Mouse (Mus musculus): ENCODE results near the gene Mks1. TPM values are rescaled to one million over a fixed set of nuclear protein-coding genes. Genes with fewer than 3 reads are reported as not detected.
A peak's percentile ranks its signal among the peaks of the same experiment; 100 is the strongest.
"Not testable (repeated sequence)": the region's sequence is repeated elsewhere in the genome, so short reads cannot be mapped to it uniquely, and the experiment has no call there.

The Mks1 gene
- 1 to 10 TPM; 5.6 to 5.7 TPM for total RNA-seq (2021)

GRCm38 (mm10) chr11:87852690-87853596 is at the start of gene Mks1:
Gene Mks1 (plus strand): TSS chr11:87853215.
- peak; percentile 92 for DNase-seq

- DNase-seq, result peak; percentile 25
These were observed 47.6 kb upstream of the Mks1 start for GRCm38 (mm10) chr11:87805448-87805847.

- no peak for DNase-seq
These were observed 45.6 kb upstream of the Mks1 start for GRCm38 (mm10) chr11:87807433-87807832.

GRCm38 (mm10) chr11:87808236-87808635 is 44.8 kb upstream of the Mks1 start:
- DNase-seq, result no peak

DNA sequence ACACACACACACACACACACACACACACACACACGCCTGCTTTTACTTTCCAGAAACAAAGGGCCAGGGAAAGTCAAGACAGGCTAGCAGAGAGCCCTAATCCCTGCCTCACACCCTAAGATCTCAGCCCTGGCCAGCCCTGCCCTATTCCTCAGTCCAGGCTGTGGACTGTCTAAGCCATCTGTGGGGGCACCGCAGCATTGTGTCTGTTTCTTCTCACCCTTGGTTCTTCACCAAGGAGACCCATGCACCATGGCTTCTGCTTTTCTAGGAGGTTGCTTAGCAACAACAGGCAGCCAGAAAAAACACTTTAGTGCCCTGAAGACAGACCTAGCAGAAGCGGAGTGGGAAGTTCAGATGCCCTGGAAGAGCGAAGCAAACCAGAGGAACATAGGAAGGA is 41.6 kb upstream of the Mks1 start:
- DNase-seq, result no peak

GRCm38 (mm10) chr11:87814831-87815230 is 38.2 kb upstream of the Mks1 start:
- DNase-seq, result no peak

DNA sequence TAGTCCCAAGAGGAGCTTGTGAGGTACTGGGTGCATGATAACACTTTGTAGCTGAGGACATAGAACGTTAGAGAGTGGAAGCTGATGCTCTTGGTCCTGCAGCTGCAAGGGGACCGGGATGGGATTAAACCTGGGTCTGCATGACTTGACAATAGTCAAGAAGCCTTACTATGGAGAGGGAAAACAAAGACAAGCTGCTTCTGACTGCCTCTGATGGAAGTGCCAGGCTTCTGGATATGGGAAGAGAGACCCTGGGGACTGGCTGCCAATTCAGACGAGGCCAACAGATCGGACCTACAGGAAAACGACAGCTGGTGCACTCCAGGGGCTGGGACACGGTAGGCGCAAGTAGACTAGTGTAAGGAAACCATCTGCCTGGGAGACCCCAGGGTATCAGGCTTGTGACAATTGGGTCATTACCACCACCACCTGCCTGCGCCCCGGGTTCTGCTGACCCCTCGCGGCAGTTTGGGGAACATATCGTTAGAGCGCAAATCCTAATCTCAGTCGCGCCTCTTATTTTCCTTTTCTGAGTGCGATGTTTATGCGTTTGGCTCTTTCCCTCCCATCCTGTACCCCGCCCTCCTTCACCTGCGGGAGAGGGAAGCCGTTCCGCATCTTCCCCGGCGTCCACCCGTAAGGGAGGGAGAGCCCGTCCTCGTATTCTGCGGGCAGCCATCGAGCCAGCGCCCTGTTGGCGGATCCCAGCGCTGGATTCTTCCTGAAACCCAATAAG is 36.1 kb upstream of the Mks1 start:
- DNase-seq, result peak; percentile 50

DNA sequence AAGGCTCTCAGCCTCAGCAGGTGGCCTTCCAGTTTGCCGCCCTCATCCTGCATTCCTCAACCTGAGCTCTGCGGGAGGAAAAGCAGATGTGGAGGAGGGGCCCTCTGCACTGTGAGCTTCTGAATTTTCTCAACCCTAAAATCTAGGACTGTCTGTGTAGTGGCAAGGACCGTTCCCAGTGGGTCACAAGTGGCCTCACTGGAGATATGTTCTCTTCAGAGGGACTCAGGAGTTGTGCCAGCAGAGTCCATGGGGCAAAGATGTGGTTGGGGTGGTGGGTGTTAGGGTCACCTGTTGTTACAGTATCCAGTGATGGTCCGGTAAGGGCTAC is 35.6 kb upstream of the Mks1 start:
- no peak for DNase-seq

DNA sequence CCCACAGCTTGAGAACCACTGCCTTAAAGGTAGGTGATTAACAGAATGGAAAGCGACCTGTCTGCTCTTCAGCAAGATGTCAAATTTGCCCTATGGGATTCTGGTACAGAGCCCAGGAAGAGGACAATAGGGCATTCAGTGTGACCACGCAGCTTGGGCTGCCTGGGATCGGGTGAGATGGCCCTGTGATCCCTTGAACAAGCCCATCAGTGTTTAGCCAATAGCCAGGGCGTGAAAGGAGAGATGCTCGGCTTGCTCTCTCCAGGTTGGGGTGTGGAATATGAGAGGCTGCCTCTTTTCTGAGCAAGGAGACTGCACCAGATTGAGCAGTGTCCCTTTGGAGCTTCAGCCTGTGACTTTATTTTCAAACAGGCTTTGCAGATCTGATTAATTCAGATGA is 31.5 kb upstream of the Mks1 start:
- DNase-seq, result no peak

DNA sequence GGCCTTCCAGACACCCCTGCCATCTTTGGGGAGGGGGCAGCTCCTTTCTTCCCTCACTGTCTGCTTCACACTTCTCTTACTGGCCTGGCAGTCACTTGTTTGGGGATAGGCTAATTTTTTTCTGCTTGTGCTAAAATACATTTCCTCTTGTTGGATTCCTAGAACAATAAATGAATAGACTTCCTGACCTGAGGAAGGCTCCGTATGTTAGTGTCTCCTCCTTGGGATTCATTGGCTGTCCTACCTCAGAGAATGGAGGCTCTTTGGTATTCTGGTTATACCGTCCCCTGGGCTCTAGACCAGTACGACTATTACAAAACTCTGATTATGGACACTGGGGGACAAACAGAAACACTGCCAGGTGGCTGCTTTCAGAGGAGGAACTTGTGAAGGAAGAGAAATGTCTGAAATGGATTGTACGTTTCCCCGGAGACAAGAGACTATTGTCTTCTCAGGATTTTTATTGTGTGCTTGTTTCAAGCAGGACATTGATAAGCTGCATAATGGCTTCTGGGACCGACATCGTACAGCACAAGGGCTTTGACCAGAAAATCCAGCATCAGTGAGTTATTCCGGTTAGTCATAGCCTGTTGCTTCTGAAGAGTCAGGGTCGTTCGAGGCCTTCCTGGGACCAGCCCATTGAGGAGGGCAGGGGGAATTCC is 24.6 kb upstream of the Mks1 start, which contains the start of gene Lpo:
Gene Lpo (minus strand): TSS at position 51 of the 662 bp plus-strand sequence.
- DNase-seq, result no peak

DNA sequence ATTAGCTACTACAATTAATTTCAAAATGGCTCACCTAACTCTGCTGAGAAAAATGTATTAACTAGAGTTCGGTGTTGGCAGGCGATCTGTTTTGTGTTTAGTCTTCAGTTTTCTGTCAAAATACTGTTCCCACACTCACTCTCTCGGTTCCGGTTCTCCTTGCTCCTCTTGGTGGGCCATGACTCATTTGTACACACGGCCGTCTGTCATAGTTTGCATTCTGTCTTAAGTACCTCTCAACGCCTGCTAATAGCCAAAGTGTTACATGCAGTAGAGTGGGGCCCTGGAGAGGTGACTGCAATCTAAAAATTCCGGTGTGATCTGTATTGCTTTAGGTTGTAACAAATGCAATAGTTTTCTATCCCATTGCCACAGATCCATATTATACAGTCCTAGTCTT is 12.3 kb upstream of the Mks1 start:
- DNase-seq, result peak; percentile 17

GRCm38 (mm10) chr11:87841436-87841835 is 11.6 kb upstream of the Mks1 start:
- no peak for DNase-seq

GRCm38 (mm10) chr11:87846968-87847600 is 5.9 kb upstream of the Mks1 start:
- no peak for DNase-seq

- DNase-seq, result no peak
These were observed 5.1 kb upstream of the Mks1 start for GRCm38 (mm10) chr11:87847884-87848283.

DNA sequence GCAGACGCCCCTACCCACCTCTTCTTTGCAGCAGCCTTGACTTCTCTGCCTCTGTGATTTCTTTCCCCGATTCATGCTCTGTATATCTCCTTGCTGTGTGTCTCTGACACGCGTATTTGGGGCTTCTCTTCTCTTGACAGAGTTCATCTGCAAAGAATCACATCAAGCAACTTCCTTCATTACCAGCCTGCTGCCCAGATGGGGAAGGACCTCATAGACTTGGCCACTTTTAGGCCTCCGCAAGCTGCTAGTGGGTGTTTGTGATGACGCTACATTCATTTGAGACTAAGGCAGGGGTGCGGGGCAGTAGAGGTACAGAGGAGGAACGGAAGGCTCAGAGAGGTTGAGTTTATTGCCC is 561 bp downstream of the Mks1 start:
- DNase-seq, result no peak

DNA sequence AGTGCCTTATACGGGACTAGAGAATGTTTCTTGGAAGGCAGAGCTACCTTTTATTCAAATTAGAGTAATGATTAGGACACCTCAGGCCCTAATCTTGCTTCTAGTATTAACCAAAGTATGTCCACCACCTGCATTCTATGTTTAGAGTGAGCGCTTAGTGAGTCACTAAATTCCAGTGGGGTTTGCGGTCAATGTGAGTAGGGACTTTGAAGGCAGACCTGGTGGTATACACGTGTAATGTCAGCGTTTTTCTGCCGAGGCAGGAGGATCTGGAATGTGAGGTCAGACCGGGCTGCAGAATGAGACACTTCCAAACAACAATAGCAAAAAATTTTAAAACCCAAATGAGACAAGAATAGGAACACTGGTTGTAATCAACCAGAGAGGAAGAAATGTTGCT is 1.5 kb downstream of the Mks1 start:
- DNase-seq, result no peak

GRCm38 (mm10) chr11:87859273-87859672 is 6.3 kb downstream of the Mks1 start:
- DNase-seq, result no peak

GRCm38 (mm10) chr11:87860426-87860825 is 7.4 kb downstream of the Mks1 start:
- no peak for DNase-seq

DNA sequence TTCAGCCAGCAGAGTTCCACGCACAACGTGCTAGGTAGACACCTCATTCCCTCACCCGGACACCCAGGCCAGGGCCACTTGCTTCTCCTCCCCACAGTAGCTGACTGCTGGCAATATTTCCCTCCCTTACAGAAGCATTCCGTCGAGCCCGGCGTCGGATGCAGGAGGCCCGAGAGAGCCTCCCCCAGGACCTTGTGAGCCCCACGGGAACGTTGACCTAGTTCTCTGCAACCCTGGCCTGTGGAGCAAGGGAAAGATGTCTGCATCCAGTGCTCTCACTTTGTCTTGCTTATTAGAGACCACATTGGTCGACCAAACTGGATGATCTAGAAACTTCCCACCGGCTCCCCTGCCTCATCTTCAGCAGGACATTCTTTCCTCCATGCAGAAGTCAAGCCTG is 9.8 kb downstream of the Mks1 start:
- no peak for DNase-seq

DNA sequence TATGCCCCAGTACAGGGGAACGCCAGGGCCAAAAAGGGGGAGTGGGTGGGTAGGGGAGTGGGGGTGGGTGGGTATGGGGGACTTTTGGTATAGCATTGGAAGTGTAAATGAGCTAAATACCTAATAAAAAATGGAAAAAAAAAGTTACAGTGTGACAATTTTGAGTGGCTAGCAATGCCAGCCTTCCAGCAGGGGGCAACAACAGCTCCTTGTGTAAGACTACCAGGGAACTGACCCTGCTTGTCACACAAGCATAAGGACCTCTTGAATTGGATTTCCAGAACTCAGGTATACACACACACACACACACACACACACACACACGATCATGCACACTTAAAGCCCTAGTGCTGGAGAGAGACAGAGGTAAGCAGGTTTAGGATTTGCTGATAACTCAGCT is 13.9 kb downstream of the Mks1 start:
- not testable (repeated sequence) for DNase-seq

DNA sequence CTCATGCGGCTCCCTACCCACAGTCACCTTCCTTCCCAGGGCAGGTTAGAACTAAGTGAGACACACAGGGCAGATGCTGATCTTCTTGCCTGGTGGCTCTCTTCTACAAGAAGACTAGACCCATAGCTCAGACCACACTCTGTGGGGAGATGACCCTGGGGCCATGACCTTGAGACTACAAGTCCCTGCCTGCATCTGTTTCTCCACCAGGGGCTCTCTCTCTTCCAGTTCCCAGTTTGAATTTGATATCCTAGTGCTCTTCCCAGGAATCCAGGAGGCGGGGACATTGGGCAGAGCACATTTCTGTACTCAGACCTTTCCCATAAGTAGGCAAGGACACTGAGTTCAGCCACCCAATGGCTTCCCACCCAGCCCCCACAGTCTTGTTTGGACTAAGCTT is 17.1 kb downstream of the Mks1 start:
- DNase-seq, result no peak

- DNase-seq, result no peak
These were observed 18.8 kb downstream of the Mks1 start for GRCm38 (mm10) chr11:87871766-87872165.

GRCm38 (mm10) chr11:87875436-87875835 is 22.4 kb downstream of the Mks1 start, which contains the start of gene Epx:
Gene Epx (minus strand): TSS chr11:87875536.
- no peak for DNase-seq
